Mouse (Mus musculus): ENCODE data around the gene Tomm5.
"Not testable (repeated sequence)": the region's sequence is repeated elsewhere in the genome, so short reads cannot be mapped to it uniquely, and the experiment has no call there.

The Tomm5 gene

DNA sequence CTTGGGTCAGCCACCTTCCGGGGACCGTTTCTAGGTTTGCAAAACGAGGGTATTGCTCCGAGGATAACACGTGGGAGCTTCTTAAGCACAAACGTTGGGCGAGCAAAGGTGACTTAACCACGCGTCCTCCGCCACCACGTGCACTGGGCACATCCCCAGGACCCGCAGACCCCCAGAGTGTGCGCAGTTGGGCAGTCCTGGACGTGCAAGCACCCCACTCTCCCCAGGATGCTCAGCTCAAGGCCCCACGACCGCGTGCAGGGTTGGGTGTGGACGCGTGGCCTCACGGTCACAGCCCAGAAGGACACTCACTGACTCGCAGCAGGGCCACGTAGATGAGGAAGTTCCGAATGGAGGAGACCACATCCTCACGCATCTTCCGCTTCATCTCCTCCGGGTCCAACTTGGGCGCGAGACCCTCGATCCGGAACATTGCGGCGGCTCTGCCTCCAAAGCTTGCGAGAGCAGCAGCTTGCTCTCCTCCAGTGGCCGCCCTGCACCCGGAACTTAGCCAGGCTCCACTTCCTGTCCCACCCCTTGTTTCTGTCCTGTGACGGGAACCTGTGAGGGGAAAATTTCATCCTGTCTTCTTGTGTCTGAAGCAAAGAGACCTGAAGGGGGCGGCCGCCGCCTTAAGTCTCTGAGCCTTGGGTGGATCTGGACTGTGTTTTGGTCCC, at the start of gene Tomm5:
Gene Tomm5, minus strand, starts transcription at position 514 of the 677 bp plus-strand sequence.
- peak; percentile 80 for DNase-seq (ENCODE audit: low spot score in 2 of 2)

GRCm38 (mm10) chr4:45156433-45156832, 48.5 kb upstream of the Tomm5 start:
- DNase-seq (ENCODE audit: low spot score in 2 of 2), result no peak

DNA sequence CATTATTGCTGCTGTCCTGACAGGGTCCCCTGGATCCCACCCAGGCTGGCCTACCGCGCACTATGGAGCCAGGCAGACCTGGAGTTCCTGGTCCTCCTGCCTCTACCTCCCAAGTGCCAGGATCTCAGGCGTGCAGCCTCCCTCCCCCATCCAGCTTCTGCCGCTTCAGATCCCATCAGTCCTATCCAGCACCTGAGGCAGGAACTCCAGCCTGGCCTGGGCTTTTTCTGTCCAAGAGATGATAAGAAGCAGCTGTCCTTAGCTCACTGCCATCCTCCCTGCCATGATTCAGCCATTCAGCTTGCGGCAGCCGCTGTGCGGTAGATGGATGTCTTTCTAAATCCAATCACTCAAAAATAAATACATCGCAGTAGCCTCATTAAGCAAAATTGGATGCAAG, 35.1 kb upstream of the Tomm5 start:
- DNase-seq (ENCODE audit: low spot score in 2 of 2), result no peak

- DNase-seq (ENCODE audit: low spot score in 2 of 2), result no peak
These were observed 34.5 kb upstream of the Tomm5 start for GRCm38 (mm10) chr4:45142411-45142810.

DNA sequence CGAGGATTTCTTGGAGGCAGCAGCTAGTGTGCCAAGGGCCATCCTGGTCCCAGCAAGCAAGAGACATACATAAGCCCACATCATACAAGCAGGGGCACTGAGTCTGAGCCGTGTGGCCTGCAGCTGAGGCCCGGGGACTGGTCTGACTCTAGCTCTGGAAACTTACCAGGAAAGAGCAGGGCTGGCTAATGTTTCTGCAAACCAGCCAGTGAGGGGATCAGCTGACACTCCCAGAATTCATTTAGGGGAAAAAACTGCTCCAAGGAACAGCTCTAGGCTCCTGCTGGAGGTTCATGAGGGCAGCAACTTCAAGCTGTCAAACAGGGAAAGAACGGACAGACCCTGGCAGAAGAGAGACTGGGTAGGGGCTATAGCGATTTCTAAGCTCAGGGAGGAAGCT, 33.9 kb upstream of the Tomm5 start:
- no peak for DNase-seq (ENCODE audit: low spot score in 2 of 2)

DNA sequence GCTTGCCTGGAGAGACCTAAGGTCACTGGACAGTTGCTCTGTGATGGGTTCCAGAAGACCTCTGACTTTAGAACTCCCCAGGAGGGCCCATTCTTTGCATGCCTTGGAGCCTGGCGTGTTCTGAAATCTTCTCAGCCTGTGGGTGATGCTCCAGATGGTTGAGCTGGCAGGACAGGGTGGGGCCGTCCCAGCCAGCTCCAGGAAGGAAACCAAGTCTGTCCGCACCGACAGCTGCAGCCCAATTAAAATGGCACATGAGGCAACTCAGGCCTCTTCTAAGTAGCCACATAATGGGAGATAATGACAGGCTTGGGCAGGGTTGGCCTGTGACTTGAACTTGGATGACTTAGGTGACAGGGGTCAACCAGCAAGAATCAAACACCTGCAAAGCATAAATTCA, 29.7 kb upstream of the Tomm5 start:
- DNase-seq (ENCODE audit: low spot score in 2 of 2), result no peak

DNA sequence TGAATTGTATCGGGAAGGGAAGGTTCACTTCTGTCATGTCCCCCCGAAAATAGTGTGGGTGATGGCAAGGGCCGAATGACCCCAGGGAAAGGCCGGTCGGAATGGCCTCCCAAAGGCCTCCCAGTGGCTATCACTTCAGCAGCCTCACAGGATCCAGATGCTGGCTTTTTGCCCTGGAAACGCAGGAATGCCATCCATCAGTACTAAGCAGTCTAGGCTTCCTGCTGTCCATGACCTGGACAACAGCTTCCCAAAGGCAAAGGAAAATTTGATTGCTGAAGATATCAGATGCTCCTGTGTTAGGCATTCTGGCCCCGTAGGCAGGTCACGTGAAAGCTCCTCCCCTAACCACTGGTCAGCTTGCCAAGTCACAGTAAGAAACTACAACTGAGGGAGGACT, 26.6 kb upstream of the Tomm5 start:
- DNase-seq (ENCODE audit: low spot score in 2 of 2), result no peak

DNA sequence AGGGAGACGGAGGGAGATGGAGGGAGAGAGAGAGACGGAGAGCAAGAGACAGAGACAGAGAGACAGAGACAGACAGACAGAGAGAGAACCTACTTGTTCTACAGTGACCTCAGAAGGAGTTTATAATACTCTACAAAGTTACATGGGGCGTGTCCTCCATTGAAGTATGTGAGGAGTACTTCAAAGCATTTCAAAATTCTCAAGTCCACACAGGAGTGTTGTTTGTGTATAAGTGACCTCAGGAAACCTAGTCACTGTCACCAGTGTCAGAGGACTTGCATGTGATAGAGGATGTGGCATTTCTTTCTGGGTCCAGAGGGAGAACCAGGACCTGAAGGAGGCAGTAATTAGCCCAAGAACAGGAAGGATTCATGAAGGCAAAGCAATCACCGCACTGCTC, 23.1 kb upstream of the Tomm5 start:
- no peak for DNase-seq (ENCODE audit: low spot score in 2 of 2)

GRCm38 (mm10) chr4:45121311-45121710, 13.4 kb upstream of the Tomm5 start:
- DNase-seq (ENCODE audit: low spot score in 2 of 2), result no peak

DNA sequence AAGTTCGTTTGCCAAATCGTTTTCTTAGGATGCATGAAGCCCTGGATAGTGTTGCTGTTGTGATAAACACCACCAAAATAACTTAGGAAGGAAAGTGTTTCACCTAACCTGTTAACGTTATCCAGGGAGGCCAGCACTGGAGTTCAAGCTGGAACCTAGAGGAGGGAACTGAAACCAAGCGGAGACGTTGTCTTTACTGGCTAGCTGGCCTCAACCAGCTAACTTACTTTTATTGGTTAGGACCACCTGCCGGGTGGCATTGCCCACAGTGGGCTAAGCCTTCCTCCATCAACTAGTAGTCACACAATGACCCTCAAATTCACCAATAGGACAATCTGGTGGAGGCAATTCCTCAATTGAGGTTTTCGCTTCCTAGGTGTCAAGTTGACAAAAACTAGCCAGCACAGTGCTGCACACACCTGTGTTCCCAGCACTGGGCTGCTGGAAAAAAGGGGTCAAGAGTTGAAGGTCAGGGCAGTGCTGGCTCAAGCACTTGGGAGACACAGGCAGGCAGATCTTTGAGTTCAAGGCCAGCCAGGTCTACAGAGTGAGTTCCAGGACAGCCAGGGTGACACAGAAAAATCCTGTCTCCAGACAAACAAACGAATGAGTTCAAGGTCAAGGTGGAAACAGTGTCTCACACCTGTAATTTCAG, 669 bp upstream of the Tomm5 start:
- DNase-seq (ENCODE audit: low spot score in 2 of 2), result no peak

DNA sequence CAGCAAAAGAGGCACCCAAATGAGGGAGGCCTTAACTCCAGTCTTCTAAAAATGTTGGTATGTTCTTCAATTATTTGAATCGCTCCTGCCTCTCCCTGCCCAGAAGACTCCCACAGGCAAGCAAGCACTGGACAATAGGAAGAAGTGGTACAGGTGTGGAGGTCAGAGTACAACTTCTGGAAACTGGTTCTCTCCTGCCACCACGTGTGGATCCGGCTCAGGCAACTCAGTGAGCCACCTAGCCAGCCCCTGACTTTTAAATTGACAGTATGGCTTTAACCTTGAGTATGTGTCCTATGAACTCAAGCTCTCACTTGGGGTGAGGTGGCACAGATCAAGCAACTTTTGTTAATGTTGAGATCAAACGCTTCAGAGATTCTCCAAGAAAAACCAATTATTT, 848 bp downstream of the Tomm5 start:
- DNase-seq (ENCODE audit: low spot score in 2 of 2), result no peak

DNA sequence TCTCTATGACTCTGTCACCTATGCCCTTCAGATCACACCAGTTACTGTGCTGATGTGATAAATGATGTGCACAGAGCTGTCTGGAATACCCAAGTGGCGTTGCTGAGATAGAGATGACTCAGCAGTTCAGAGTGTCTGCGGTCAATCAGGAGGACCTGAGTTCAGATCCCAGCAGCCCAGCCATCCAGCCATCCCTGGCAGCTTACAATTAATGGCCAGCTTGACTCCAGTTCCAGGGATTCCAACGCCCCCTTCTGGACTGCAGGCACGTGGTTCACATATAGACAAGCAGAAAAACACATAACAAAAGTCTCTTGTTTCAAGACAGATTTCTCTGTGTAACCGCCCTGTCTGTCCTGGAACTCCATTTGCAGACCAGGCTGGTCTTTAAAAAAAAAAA, 1.5 kb downstream of the Tomm5 start:
- DNase-seq (ENCODE audit: low spot score in 2 of 2), result no peak

- DNase-seq (ENCODE audit: low spot score in 2 of 2), result peak; percentile 16 to 55
These were observed 10.6 kb downstream of the Tomm5 start for GRCm38 (mm10) chr4:45097198-45097872.

DNA sequence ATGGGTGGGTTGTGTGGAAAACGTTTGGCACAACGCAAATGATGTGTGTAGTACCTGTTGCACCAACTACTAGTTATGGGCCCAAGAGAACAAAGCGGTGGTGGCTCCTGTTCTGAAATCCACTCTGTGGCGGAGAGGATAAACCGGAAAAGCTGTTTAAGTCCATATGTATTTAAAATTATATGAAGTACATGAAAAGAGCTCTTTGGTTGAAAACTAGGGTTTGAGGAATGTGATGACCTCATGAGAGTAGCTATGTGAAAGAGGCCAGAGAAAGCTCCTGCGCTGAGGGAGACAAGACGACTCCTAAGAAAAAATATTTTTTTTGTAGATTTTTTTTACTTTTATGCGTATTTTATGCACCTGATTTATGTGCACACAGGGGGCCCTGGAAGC, 23.0 kb downstream of the Tomm5 start:
- no peak for DNase-seq (ENCODE audit: low spot score in 2 of 2)

DNA sequence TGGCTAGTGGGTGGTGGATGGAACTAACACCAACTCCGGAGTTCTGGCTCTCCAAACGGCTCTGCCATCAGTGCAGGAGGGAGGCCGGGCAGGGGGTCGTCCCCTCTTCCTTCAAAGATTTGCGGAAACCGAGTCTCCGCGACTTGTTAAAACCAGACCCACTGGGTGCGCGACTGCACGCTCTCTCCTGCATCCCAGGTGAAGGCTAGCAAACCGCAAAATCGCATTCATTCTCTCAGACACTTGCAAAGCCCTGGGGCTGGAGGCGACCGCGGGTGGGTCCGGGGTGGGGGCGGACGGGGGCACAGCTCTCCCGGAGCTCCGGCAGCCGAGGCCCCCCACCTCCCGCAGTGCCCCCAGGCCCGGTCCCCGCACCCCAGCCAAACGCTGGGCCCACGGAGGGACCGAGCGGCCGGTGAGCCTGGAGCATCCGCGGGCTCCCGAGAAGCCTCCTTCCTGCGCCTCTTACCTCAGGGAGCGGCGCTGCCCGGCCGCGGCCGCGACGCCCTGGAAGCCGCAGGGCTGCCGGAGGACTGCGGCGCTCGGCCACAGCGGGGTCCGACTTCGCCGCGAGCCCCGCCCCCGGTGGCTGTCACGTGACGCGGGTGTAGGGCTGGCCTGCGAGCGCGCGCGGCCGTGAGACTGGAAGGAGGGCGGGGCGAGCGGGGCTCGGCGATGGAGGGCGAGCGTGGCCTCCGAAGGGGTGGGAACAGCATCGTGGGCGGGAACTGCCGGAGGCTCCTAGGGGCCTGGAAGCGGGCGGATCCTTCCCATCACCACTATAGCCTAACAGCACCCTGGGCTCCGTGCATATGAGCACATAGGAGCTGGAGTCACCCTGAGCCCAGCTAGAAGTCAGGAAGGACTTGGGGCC, 23.7 kb downstream of the Tomm5 start, which contains the start of gene Fbxo10:
Gene Fbxo10, minus strand, starts transcription at position 584 of the 874 bp plus-strand sequence.
- peak; percentile 68 to 76 for DNase-seq (ENCODE audit: low spot score in 2 of 2)

DNA sequence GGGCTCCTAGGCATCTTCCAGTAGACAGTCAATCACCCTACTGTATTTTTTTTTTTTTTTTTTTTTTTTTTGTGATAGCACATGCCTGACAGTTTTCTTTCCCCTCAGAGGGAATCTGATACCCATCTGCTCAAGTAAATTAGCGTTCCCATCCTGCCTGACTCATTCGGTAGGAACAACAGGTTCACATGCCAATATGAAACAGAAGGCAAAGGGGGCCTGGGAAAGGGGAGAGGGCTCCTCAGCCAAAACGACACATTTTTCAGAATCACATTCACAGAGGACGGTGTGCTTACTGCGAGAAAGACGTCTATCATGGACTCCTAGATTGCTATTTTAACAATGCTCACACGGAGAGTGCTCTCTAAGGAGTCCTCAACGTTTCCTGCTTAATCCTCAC, 24.4 kb downstream of the Tomm5 start:
- no peak for DNase-seq (ENCODE audit: low spot score in 2 of 2)

GRCm38 (mm10) chr4:45082951-45083350, 25.0 kb downstream of the Tomm5 start:
- DNase-seq (ENCODE audit: low spot score in 2 of 2), result no peak

DNA sequence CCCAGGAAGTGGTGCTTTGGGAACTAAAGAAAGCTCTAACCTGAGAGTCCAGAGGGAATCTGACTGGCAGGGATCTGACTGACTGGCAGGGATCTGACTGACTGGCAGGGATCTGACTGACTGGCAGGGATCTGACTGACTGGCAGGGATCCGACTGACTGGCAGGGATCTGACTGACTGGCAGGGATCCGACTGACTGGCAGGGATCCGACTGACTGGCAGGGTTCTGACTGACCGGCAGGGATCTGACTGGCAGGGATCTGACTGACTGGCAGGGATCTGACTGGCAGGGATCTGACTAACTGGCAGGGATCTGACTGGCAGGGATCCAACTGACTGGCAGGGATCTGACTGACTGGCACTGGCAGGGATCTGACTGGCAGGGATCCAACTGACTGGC, 26.9 kb downstream of the Tomm5 start:
- not testable (repeated sequence) for DNase-seq (ENCODE audit: low spot score in 2 of 2)

GRCm38 (mm10) chr4:45073544-45073943, 34.4 kb downstream of the Tomm5 start:
- no peak for DNase-seq (ENCODE audit: low spot score in 2 of 2)

GRCm38 (mm10) chr4:45072261-45072973, 35.5 kb downstream of the Tomm5 start:
- no peak for DNase-seq (ENCODE audit: low spot score in 2 of 2)

DNA sequence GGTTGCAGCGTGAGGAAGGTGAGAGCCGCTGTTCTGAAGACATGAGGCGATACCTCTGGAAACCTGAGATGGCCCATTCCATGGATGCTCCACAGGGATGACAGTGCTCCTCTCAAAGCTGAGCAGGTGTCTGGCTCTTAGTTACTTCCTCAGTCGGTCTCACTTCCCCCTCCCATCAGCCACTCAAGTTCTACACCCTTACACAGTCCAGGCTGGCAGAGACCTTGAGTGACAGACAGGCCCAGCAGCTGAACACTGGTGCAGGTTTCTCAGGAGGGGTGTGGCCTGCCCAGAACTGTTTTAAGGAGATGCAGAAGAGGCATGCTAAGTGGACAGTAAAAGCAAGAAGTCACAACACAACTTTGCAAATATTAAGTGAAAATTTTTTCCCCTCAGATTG, 40.2 kb downstream of the Tomm5 start:
- DNase-seq (ENCODE audit: low spot score in 2 of 2), result no peak

All from thymus, postnatal 10 days (tissue).